Mouse (Mus musculus): ENCODE results near the gene Pigq. TPM values are rescaled to one million over a fixed set of nuclear protein-coding genes. Genes with fewer than 3 reads are reported as not detected.

Pigq gene
- polyA plus RNA-seq, 1 experiment from 2014 or later: 76.4 TPM

- Histone ChIP-seq H3K36me3 (peaks cover 6% of the 10 kb centered on the region; the same call in 1 of the 2 replicates), H3K9me3 (replicated peaks) (no peaks in the 10 kb centered on the region), H3K4me1 (peaks cover 22% of the 10 kb centered on the region), H3K27ac (no peak overlapping the region), H3K9ac (no peak overlapping the region), H3K27me3 (no peaks in the 10 kb centered on the region), H3K4me3 (replicated peaks) (no peak overlapping the region), H3K4me2 (no peak overlapping the region)
- 81% methylated on average over 4 of the region's 4 CpGs for WGBS
- ATAC-seq (replicated peaks; ENCODE audit: low FRiP score): no peak
Observed at GRCm38 (mm10) chr17:25970954-25971707, 26.4 kb upstream of the Pigq start.

- Histone ChIP-seq H3K36me3 (peaks cover 6% of the 10 kb centered on the region; the same call in 1 of the 2 replicates), H3K4me2 (no peak overlapping the region), H3K27ac (no peak overlapping the region), H3K9me3 (replicated peaks) (no peaks in the 10 kb centered on the region), H3K4me1 (peaks cover 22% of the 10 kb centered on the region), H3K27me3 (no peaks in the 10 kb centered on the region), H3K4me3 (replicated peaks) (no peak overlapping the region), H3K9ac (no peak overlapping the region)
- 92% methylated on average over 9 of the region's 9 CpGs for WGBS
- no peak for ATAC-seq (replicated peaks; ENCODE audit: low FRiP score)
Observed at GRCm38 (mm10) chr17:25970448-25970847, 25.7 kb upstream of the Pigq start.

GRCm38 (mm10) chr17:25968176-25968575, 23.4 kb upstream of the Pigq start:
- H3K27ac ChIP-seq: peak overlapping the region; percentile 61; the same call in 1 of the 2 replicates
- no peak overlapping the region for H3K9ac ChIP-seq
- H3K36me3 ChIP-seq: peaks cover 20% of the 10 kb centered on the region
- ATAC-seq (replicated peaks; ENCODE audit: low FRiP score): peak; percentile 84
- no peak overlapping the region for H3K4me3 ChIP-seq (replicated peaks)
- H3K4me1 ChIP-seq: peaks cover 22% of the 10 kb centered on the region
- WGBS: 43% methylated on average over 1 of the region's 1 CpGs
- H3K27me3 ChIP-seq: no peaks in the 10 kb centered on the region
- no peaks in the 10 kb centered on the region for H3K9me3 ChIP-seq (replicated peaks)
- H3K4me2 ChIP-seq: no peak overlapping the region

- peak overlapping the region; percentile 61 for H3K27ac ChIP-seq
- H3K4me2 ChIP-seq: no peak overlapping the region
- H3K36me3 ChIP-seq: peaks cover 21% of the 10 kb centered on the region
- H3K4me3 ChIP-seq (replicated peaks): no peak overlapping the region
- H3K27me3 ChIP-seq: no peaks in the 10 kb centered on the region
- H3K9me3 ChIP-seq (replicated peaks): no peaks in the 10 kb centered on the region
- no peak overlapping the region for H3K9ac ChIP-seq
- H3K4me1 ChIP-seq: peaks cover 22% of the 10 kb centered on the region
- WGBS: 38% methylated on average over 3 of the region's 3 CpGs
- ATAC-seq (replicated peaks; ENCODE audit: low FRiP score): no peak
Observed at GRCm38 (mm10) chr17:25967652-25968051, 22.9 kb upstream of the Pigq start.

- H3K4me1 ChIP-seq: peaks cover 20% of the 10 kb centered on the region
- no peaks in the 10 kb centered on the region for H3K9me3 ChIP-seq (replicated peaks)
- H3K9ac ChIP-seq: no peak overlapping the region
- ATAC-seq (replicated peaks; ENCODE audit: low FRiP score): no peak
- no peaks in the 10 kb centered on the region for H3K27me3 ChIP-seq
- 82% methylated on average over 7 of the region's 7 CpGs for WGBS
- no peak overlapping the region for H3K27ac ChIP-seq
- H3K4me2 ChIP-seq: no peak overlapping the region
- peaks cover 50% of the 10 kb centered on the region for H3K36me3 ChIP-seq
- H3K4me3 ChIP-seq (replicated peaks): no peak overlapping the region
Observed at GRCm38 (mm10) chr17:25964271-25964670, 19.5 kb upstream of the Pigq start.

GRCm38 (mm10) chr17:25962413-25962905, 17.7 kb upstream of the Pigq start:
- Histone ChIP-seq H3K4me2 (no peak overlapping the region), H3K27ac (no peak overlapping the region), H3K9me3 (replicated peaks) (no peaks in the 10 kb centered on the region), H3K4me3 (replicated peaks) (no peak overlapping the region), H3K9ac (no peak overlapping the region), H3K4me1 (peaks cover 7% of the 10 kb centered on the region), H3K27me3 (no peaks in the 10 kb centered on the region), H3K36me3 (peaks cover 66% of the 10 kb centered on the region)
- WGBS: 86% methylated on average over 7 of the region's 7 CpGs
- no peak for ATAC-seq (replicated peaks; ENCODE audit: low FRiP score)

GRCm38 (mm10) chr17:25961566-25961965, 16.8 kb upstream of the Pigq start:
- 91% methylated on average over 5 of the region's 5 CpGs for WGBS
- no peak overlapping the region for H3K27ac ChIP-seq
- H3K36me3 ChIP-seq: peaks cover 66% of the 10 kb centered on the region
- H3K4me2 ChIP-seq: no peak overlapping the region
- peak; percentile 68 for ATAC-seq (replicated peaks; ENCODE audit: low FRiP score)
- no peak overlapping the region for H3K4me3 ChIP-seq (replicated peaks)
- no peaks in the 10 kb centered on the region for H3K4me1 ChIP-seq
- no peaks in the 10 kb centered on the region for H3K9me3 ChIP-seq (replicated peaks)
- no peak overlapping the region for H3K9ac ChIP-seq
- no peaks in the 10 kb centered on the region for H3K27me3 ChIP-seq

- no peak for ATAC-seq (replicated peaks; ENCODE audit: low FRiP score)
Observed at GRCm38 (mm10) chr17:25959630-25960467, 15.1 kb upstream of the Pigq start.

GRCm38 (mm10) chr17:25958771-25959494, 14.2 kb upstream of the Pigq start:
- H3K9me3 ChIP-seq (replicated peaks): no peaks in the 10 kb centered on the region
- H3K4me2 ChIP-seq: no peak overlapping the region
- no peak for ATAC-seq (replicated peaks; ENCODE audit: low FRiP score)
- H3K27ac ChIP-seq: no peak overlapping the region
- H3K27me3 ChIP-seq: peaks cover 3% of the 10 kb centered on the region; the same call in 1 of the 2 replicates
- H3K36me3 ChIP-seq: peaks cover 59% of the 10 kb centered on the region
- no peak overlapping the region for H3K9ac ChIP-seq
- H3K4me3 ChIP-seq (replicated peaks): no peak overlapping the region
- 93% methylated on average over 11 of the region's 11 CpGs for WGBS
- no peaks in the 10 kb centered on the region for H3K4me1 ChIP-seq

More at GRCm38 (mm10) chr17:25959630-25960467, 15.1 kb upstream of the Pigq start:
- Histone ChIP-seq H3K36me3 (peaks cover 66% of the 10 kb centered on the region), H3K4me2 (no peak overlapping the region), H3K27ac (no peak overlapping the region), H3K4me3 (replicated peaks) (no peak overlapping the region), H3K9ac (no peak overlapping the region), H3K27me3 (no peaks in the 10 kb centered on the region), H3K4me1 (no peaks in the 10 kb centered on the region), H3K9me3 (replicated peaks) (no peaks in the 10 kb centered on the region)
- 88% methylated on average over 23 of the region's 23 CpGs for WGBS

GRCm38 (mm10) chr17:25957586-25958051, 12.9 kb upstream of the Pigq start:
- WGBS: 85% methylated on average over 14 of the region's 14 CpGs
- H3K4me1 ChIP-seq: no peaks in the 10 kb centered on the region

GRCm38 (mm10) chr17:25956631-25957030, 11.9 kb upstream of the Pigq start:
- peaks cover 26% of the 10 kb centered on the region for H3K27me3 ChIP-seq
- no peak overlapping the region for H3K27ac ChIP-seq
- peaks cover 9% of the 10 kb centered on the region for H3K4me1 ChIP-seq
- H3K4me2 ChIP-seq: no peak overlapping the region
- H3K9me3 ChIP-seq (replicated peaks): no peaks in the 10 kb centered on the region
- no peak overlapping the region for H3K9ac ChIP-seq
- peaks cover 36% of the 10 kb centered on the region for H3K36me3 ChIP-seq
- no peak overlapping the region for H3K4me3 ChIP-seq (replicated peaks)
- WGBS: 82% methylated on average over 7 of the region's 7 CpGs
- no peak for ATAC-seq (replicated peaks; ENCODE audit: low FRiP score)

More at GRCm38 (mm10) chr17:25957586-25958051, 12.9 kb upstream of the Pigq start:
- Histone ChIP-seq H3K9me3 (replicated peaks) (no peaks in the 10 kb centered on the region), H3K27ac (no peak overlapping the region), H3K4me2 (no peak overlapping the region), H3K27me3 (peaks cover 16% of the 10 kb centered on the region), H3K36me3 (peaks cover 46% of the 10 kb centered on the region), H3K4me3 (replicated peaks) (no peak overlapping the region), H3K9ac (no peak overlapping the region)
- no peak for ATAC-seq (replicated peaks; ENCODE audit: low FRiP score)

Data from kidney, embryonic 15.5 days (tissue).